Mouse (Mus musculus) fibroblast of lung, adult 2 months (primary cell): ENCODE data around the gene Gas7.

ENCODE experiments used
- DNase-seq: peaks from one replicate; pipeline ENCODE4 v3.0.0-alpha.2; 2011; ENCODE audit warnings: low read depth

Gas7 gene

GRCm38 (mm10) chr11:67489647-67490175 is 34.5 kb downstream of the Gas7 start:
- DNase-seq: no peak

- no peak for DNase-seq
Observed at GRCm38 (mm10) chr11:67496796-67497195, 41.6 kb downstream of the Gas7 start.

- no peak for DNase-seq
Observed at GRCm38 (mm10) chr11:67500115-67500514, 44.9 kb downstream of the Gas7 start.

- DNase-seq: no peak
Observed at GRCm38 (mm10) chr11:67501468-67502244, 46.4 kb downstream of the Gas7 start.

- DNase-seq: no peak
Observed at GRCm38 (mm10) chr11:67509219-67509876, 54.1 kb downstream of the Gas7 start.

- no peak for DNase-seq
Observed at GRCm38 (mm10) chr11:67510831-67511230, 55.6 kb downstream of the Gas7 start.

- DNase-seq: no peak
Observed at GRCm38 (mm10) chr11:67513001-67513400, 57.8 kb downstream of the Gas7 start.

- DNase-seq: no peak
Observed at GRCm38 (mm10) chr11:67514401-67514800, 59.2 kb downstream of the Gas7 start.

- DNase-seq: peak; percentile 98
Observed at GRCm38 (mm10) chr11:67515020-67515911, 60.0 kb downstream of the Gas7 start.

- DNase-seq: no peak
Observed at GRCm38 (mm10) chr11:67515912-67516305, 60.7 kb downstream of the Gas7 start.

- no peak for DNase-seq
Observed at GRCm38 (mm10) chr11:67517748-67518147, 62.5 kb downstream of the Gas7 start.

- no peak for DNase-seq
Observed at GRCm38 (mm10) chr11:67518985-67519384, 63.7 kb downstream of the Gas7 start.

- no peak for DNase-seq
Observed at GRCm38 (mm10) chr11:67522671-67523070, 67.4 kb downstream of the Gas7 start.

- DNase-seq: peak; percentile 90
Observed at GRCm38 (mm10) chr11:67523806-67524205, 68.6 kb downstream of the Gas7 start.

- no peak for DNase-seq
Observed at GRCm38 (mm10) chr11:67524731-67525130, 69.5 kb downstream of the Gas7 start.

- no peak for DNase-seq
Observed at GRCm38 (mm10) chr11:67525841-67526240, 70.6 kb downstream of the Gas7 start.

GRCm38 (mm10) chr11:67526621-67527545 is 71.6 kb downstream of the Gas7 start:
- peak; percentile 96 for DNase-seq

- DNase-seq: no peak
Observed at GRCm38 (mm10) chr11:67531286-67531685, 76.0 kb downstream of the Gas7 start.

- DNase-seq: no peak
Observed at GRCm38 (mm10) chr11:67531926-67532565, 76.8 kb downstream of the Gas7 start.

- DNase-seq: no peak
Observed at GRCm38 (mm10) chr11:67532728-67533127, 77.5 kb downstream of the Gas7 start.

GRCm38 (mm10) chr11:67533151-67533550 is 77.9 kb downstream of the Gas7 start:
- no peak for DNase-seq
